Mouse (Mus musculus) MEL (cell line): Measurements from ENCODE around the gene Psmc3. TPM values are rescaled to one million over a fixed set of nuclear protein-coding genes. Genes with fewer than 3 reads are reported as not detected.

Source experiments
- DNase-seq: peaks from one replicate; pipeline ENCODE4 v3.0.0; 2011; ENCODE audit warnings: low read depth, low spot score
- H3K27ac ChIP-seq: 2 replicates; pipeline ENCODE4 v1.5.1; 2012; ENCODE audit warnings: low read depth, mild to moderate bottlenecking, control low read depth, low read length, moderate library complexity; ENCODE audit not compliant: control insufficient read depth
- H3K27me3 ChIP-seq, 2 experiments: fragments of 150-350 bp in 1 of 2; sonication (generic) in 1 of 2; 2 replicates each; pipeline ENCODE4 v1.6.1; 2012; ENCODE audit warnings: low read length in 2 of 2, mild to moderate bottlenecking in 2 of 2, improper control_type of control experiment in 1 of 2, moderate library complexity in 1 of 2; ENCODE audit not compliant: insufficient read depth in 2 of 2, control insufficient read depth in 1 of 2
- H3K36me3 ChIP-seq, 2 experiments: 2 replicates each; pipeline ENCODE4 v1.6.1; 2012 to 2014; ENCODE audit warnings: low read length in 2 of 2, improper control_type of control experiment in 1 of 2, inconsistent platforms in 1 of 2, mild to moderate bottlenecking in 1 of 2; ENCODE audit not compliant: insufficient read depth in 2 of 2, control insufficient read depth in 1 of 2
- H3K4me1 ChIP-seq, 2 experiments: fragments of 150-350 bp in 1 of 2; sonication (generic) in 1 of 2; 2 replicates each; pipeline ENCODE4 v1.6.1; 2012; ENCODE audit warnings: low read length in 2 of 2, improper control_type of control experiment in 1 of 2, mild to moderate bottlenecking in 1 of 2; ENCODE audit not compliant: insufficient read depth in 2 of 2, control insufficient read depth in 1 of 2
- H3K4me3 ChIP-seq, 2 experiments: fragments of 150-350 bp in 1 of 2; sonication (generic) in 1 of 2; 2 replicates each; pipeline ENCODE4 v1.5.1; 2012; ENCODE audit warnings: low read depth in 2 of 2, low read length in 2 of 2, mild to moderate bottlenecking in 2 of 2, moderate library complexity in 2 of 2, control low read depth in 1 of 2, improper control_type of control experiment in 1 of 2; ENCODE audit not compliant: control insufficient read depth in 1 of 2, insufficient read depth in 1 of 2
- H3K79me2 ChIP-seq: 2 replicates; pipeline ENCODE4 v1.6.1; 2012; ENCODE audit warnings: mild to moderate bottlenecking, low read length, moderate library complexity; ENCODE audit not compliant: control insufficient read depth, poor library complexity, insufficient read depth
- H3K9ac ChIP-seq: 2 replicates; pipeline ENCODE4 v1.6.1; 2012; ENCODE audit warnings: low read depth, mild to moderate bottlenecking, control low read depth, low read length, moderate library complexity; ENCODE audit not compliant: control insufficient read depth, poor library complexity, severe bottlenecking
- H3K9me3 ChIP-seq: fragments of 150-350 bp; sonication (generic); replicated peaks from 2 replicates; pipeline ENCODE4 v1.6.1; 2012; ENCODE audit warnings: mild to moderate bottlenecking, low read length, improper control_type of control experiment, moderate library complexity; ENCODE audit not compliant: insufficient read depth
- BHLHE40 ChIP-seq: IDR thresholded peaks from 2 replicates; pipeline ENCODE4 v1.6.1; 2012; ENCODE audit warnings: low read depth, mild to moderate bottlenecking, inconsistent platforms, low read length, improper control_type of control experiment, borderline replicate concordance
- CHD1 ChIP-seq: IDR thresholded peaks from 2 replicates; pipeline ENCODE4 v1.6.1; 2012; ENCODE audit warnings: low read depth, mild to moderate bottlenecking, inconsistent platforms, low read length, improper control_type of control experiment
- CHD2 ChIP-seq: IDR thresholded peaks from 2 replicates; pipeline ENCODE4 v1.6.1; 2011; ENCODE audit warnings: low read length, improper control_type of control experiment
- CTCF ChIP-seq, 3 experiments: IDR thresholded peaks in 2 of 3; conservative IDR thresholded peaks in 1 of 3; 2 replicates each; pipeline ENCODE4 v1.5.1; 2011 to 2012; ENCODE audit warnings: low read length in 3 of 3, low read depth in 2 of 3, mild to moderate bottlenecking in 2 of 3, improper control_type of control experiment in 1 of 3, inconsistent platforms in 1 of 3, mixed read lengths in 1 of 3, moderate library complexity in 1 of 3; ENCODE audit not compliant: control insufficient read depth in 1 of 3, insufficient read depth in 1 of 3, poor library complexity in 1 of 3, severe bottlenecking in 1 of 3
- E2F4 ChIP-seq: IDR thresholded peaks from 2 replicates; pipeline ENCODE4 v1.6.1; 2011; ENCODE audit warnings: low read depth, low read length, improper control_type of control experiment, borderline replicate concordance
- ELF1 ChIP-seq: IDR thresholded peaks from 2 replicates; pipeline ENCODE4 v1.6.1; 2014; ENCODE audit warnings: low read depth, mild to moderate bottlenecking, inconsistent platforms, low read length, improper control_type of control experiment, moderate library complexity
- EP300 ChIP-seq, 2 experiments: IDR thresholded peaks; 2 replicates each; pipeline ENCODE4 v1.6.1; 2011; ENCODE audit warnings: improper control_type of control experiment in 2 of 2, low read length in 2 of 2, low read depth in 1 of 2, mild to moderate bottlenecking in 1 of 2
- ETS1 ChIP-seq: IDR thresholded peaks from 2 replicates; pipeline ENCODE4 v1.6.1; 2012; ENCODE audit warnings: low read depth, mild to moderate bottlenecking, inconsistent platforms, low read length, improper control_type of control experiment, moderate library complexity
- GABPA ChIP-seq: IDR thresholded peaks from 2 replicates; pipeline ENCODE4 v1.6.1; 2012; ENCODE audit warnings: low read depth, mild to moderate bottlenecking, inconsistent platforms, low read length, improper control_type of control experiment, moderate library complexity
- GATA1 ChIP-seq: IDR thresholded peaks from 2 replicates; pipeline ENCODE4 v1.6.1; 2011; ENCODE audit warnings: low read depth, low read length, improper control_type of control experiment
- HCFC1 ChIP-seq: IDR thresholded peaks from 2 replicates; pipeline ENCODE4 v1.6.1; 2012; ENCODE audit warnings: low read depth, mild to moderate bottlenecking, inconsistent platforms, low read length, improper control_type of control experiment, moderate library complexity
- JUND ChIP-seq: IDR thresholded peaks from 2 replicates; pipeline ENCODE4 v1.6.1; 2011; ENCODE audit warnings: low read depth, mild to moderate bottlenecking, improper control_type of control experiment, low read length
- KAT2A ChIP-seq: conservative IDR thresholded peaks from 2 replicates; pipeline ENCODE4 v1.6.1; 2012; ENCODE audit warnings: low read depth, low read length, improper control_type of control experiment, inconsistent platforms
- MAX ChIP-seq: IDR thresholded peaks from 2 replicates; pipeline ENCODE4 v1.6.1; 2011; ENCODE audit warnings: low read length, improper control_type of control experiment
- MXI1 ChIP-seq: IDR thresholded peaks from 2 replicates; pipeline ENCODE4 v1.6.1; 2011; ENCODE audit warnings: mild to moderate bottlenecking, low read depth, low read length, improper control_type of control experiment
- MYB ChIP-seq: IDR thresholded peaks from 2 replicates; pipeline ENCODE4 v1.6.1; 2011; ENCODE audit warnings: mild to moderate bottlenecking, low read depth, low read length, improper control_type of control experiment
- NELFE ChIP-seq: IDR thresholded peaks from 2 replicates; pipeline ENCODE4 v1.6.1; 2011; ENCODE audit warnings: low read depth, low read length, improper control_type of control experiment
- NRF1 ChIP-seq: IDR thresholded peaks from 2 replicates; pipeline ENCODE4 v1.6.1; 2014; ENCODE audit warnings: low read depth, mild to moderate bottlenecking, inconsistent platforms, low read length, improper control_type of control experiment, moderate library complexity; ENCODE audit not compliant: poor library complexity, insufficient read depth, severe bottlenecking
- POLR2A ChIP-seq, 2 experiments: IDR thresholded peaks; 2 replicates each; pipeline ENCODE4 v1.6.1; 2011 to 2012; ENCODE audit warnings: low read length in 2 of 2, mild to moderate bottlenecking in 2 of 2, control low read depth in 1 of 2, improper control_type of control experiment in 1 of 2, low read depth in 1 of 2, moderate library complexity in 1 of 2; ENCODE audit not compliant: control insufficient read depth in 1 of 2, insufficient read depth in 1 of 2, poor library complexity in 1 of 2
- POLR2AphosphoS5 ChIP-seq: IDR thresholded peaks from 2 replicates; pipeline ENCODE4 v1.6.1; 2012; ENCODE audit warnings: low read depth, borderline replicate concordance, mild to moderate bottlenecking, inconsistent platforms, low read length, moderate library complexity, mixed read lengths
- RAD21 ChIP-seq: IDR thresholded peaks from 2 replicates; pipeline ENCODE4 v1.6.1; 2011; ENCODE audit warnings: mild to moderate bottlenecking, low read depth, low read length, improper control_type of control experiment
- SIN3A ChIP-seq: IDR thresholded peaks from 2 replicates; pipeline ENCODE4 v1.6.1; 2012; ENCODE audit warnings: low read length, improper control_type of control experiment, inconsistent platforms
- SMC3 ChIP-seq: IDR thresholded peaks from 2 replicates; pipeline ENCODE4 v1.6.1; 2011; ENCODE audit warnings: low read depth, low read length, improper control_type of control experiment
- TAL1 ChIP-seq: IDR thresholded peaks from 2 replicates; pipeline ENCODE4 v1.6.1; 2012; ENCODE audit warnings: mild to moderate bottlenecking, inconsistent platforms, low read length, moderate library complexity, mixed read lengths
- TBP ChIP-seq: IDR thresholded peaks from 2 replicates; pipeline ENCODE4 v1.8.0; 2011; ENCODE audit warnings: low read depth, low read length, improper control_type of control experiment
- TCF12 ChIP-seq: IDR thresholded peaks from 2 replicates; pipeline ENCODE4 v1.6.1; 2014; ENCODE audit warnings: low read depth, mild to moderate bottlenecking, inconsistent platforms, low read length, improper control_type of control experiment, moderate library complexity
- UBTF ChIP-seq: IDR thresholded peaks from 2 replicates; pipeline ENCODE4 v1.6.1; 2012; ENCODE audit warnings: low read depth, mild to moderate bottlenecking, inconsistent platforms, low read length, improper control_type of control experiment, moderate library complexity, borderline replicate concordance; ENCODE audit not compliant: insufficient read depth
- ZMIZ1 ChIP-seq: IDR thresholded peaks from 2 replicates; pipeline ENCODE4 v1.6.1; 2012; ENCODE audit warnings: low read depth, mild to moderate bottlenecking, inconsistent platforms, low read length, improper control_type of control experiment, moderate library complexity
- polyA plus RNA-seq, 2 experiments: library from polyadenylated mRNA; stranded (reverse) in 1 of 2; unstranded in 1 of 2; fragments of >175 nt in 1 of 2; fragments of >200 nt in 1 of 2; gene quantifications; 2 replicates each; pipeline versions ENCODE4 v1.2.1 to v1.2.4; 2012; ENCODE audit warnings: low replicate concordance in 2 of 2, low read depth in 1 of 2; ENCODE audit not compliant: insufficient read length in 2 of 2, insufficient read depth in 1 of 2, missing spikeins in 1 of 2
- total RNA-seq: library from RNA; depleted of rRNA; stranded (reverse); fragments of 300-350 nt; gene quantifications from 2 replicates; pipeline ENCODE4 v1.2.3, GENCODE M21; 2012

Gene Psmc3
- total and polyA plus RNA-seq, 3 experiments = 259 to 1,459 (median 428) TPM

DNA sequence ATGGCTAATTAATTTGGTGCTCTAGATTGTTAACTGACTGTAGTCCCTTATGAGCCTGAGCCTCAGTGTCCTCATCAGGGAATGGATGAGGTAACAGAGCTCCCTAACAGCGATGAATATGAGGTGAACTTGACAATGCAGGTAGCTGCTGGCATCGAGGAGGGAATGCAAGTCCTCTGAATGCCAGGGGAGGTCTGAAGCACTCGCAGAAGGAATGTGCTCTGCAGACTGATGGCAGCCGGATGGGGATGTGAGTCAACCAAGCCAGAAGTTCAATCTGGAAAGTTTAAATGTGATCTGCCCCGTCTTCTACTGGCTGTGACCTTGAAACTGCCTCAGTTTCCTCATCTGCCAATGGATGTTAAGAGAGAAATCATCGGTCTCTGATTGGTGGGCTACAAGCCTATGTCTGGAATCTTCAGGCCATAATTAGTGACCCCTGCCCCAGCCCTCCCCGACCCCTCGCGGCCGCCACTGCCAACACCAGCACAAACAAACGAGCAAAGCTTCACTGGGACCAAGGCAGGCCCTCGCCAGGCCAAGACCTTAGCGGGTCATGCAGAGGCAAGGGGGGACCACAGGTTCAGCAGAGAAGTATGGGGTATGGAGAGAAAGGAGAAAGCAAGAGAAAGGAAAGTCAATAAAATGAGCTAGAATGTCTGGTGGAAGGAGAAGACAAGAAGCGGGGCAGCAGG is 15.6 kb downstream of the Psmc3 start:
- Histone ChIP-seq H3K4me3 (peak overlapping the region; percentile 80 to 90), H3K9ac (peak overlapping the region; percentile 88), H3K9me3 (no peaks in the 10 kb centered on the region), H3K4me1 (peaks cover 0 to 6% of the 10 kb centered on the region in 2 experiments; a peak in 3 of 4 replicates), H3K27ac (peak overlapping the region; percentile 53), H3K79me2 (peaks cover 7% of the 10 kb centered on the region; the same call in 1 of the 2 replicates), H3K27me3 (no peaks in the 10 kb centered on the region), H3K36me3 (peaks cover 0 to 8% of the 10 kb centered on the region in 2 experiments; a peak in 2 of 4 replicates)
- peak; percentile 57 for DNase-seq
- TF ChIP-seq RAD21 (no peak), ETS1 (no peak), POLR2A (IDR thresholded peaks at IDR 0.05; ENCODE audit: control insufficient read depth in 1 of 2, insufficient read depth in 1 of 2, low read depth in 1 of 2, low read length in 2 of 2, poor library complexity in 1 of 2) (no peak), SMC3 (no peak), NELFE (no peak), TAL1 (no peak), ZMIZ1 (no peak), SIN3A (no peak), EP300 (IDR thresholded peaks at IDR 0.05; ENCODE audit: low read depth in 1 of 2, low read length in 2 of 2) (no peak), POLR2AphosphoS5 (no peak)

DNA sequence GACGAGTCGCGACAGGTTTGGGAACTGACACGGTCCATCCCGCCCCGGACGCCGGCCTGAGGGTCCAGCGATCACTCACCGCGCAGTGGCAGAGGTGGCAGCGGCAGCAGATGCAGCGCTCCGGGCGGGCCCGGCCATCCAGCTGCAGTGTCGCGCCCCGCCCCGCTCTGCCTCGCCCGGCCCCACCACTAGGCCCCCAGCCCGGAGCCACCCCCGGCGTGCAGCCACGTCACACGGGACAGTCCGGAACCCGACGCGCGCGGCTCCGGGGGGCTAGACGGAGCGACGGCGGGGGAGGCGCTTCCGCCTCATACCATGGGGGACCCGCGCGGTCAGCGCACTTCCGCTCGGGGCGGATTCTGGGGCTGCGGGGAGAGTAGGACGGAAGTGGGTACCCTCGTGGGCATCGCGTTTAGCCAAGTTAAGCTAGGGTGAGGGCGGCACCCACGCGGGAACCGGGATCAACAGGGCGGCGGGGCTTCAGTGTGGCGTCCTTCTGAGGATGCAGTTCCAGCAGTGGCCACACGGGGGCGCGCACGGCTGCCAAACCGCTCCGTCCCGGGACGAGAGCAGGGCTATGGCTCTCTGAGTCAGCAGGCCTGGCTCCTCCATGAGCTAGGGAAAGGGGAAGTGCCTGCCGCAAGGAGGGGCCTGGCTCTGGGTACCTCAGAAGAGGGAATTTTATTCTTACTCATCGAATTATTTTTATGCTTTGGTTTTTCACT is 16.4 kb downstream of the Psmc3 start, which contains the start of gene Slc39a13:
TSS of gene Slc39a13 (minus strand) at position 342 of the 725 bp plus-strand sequence.
- peak; percentile 98 for DNase-seq
- TF ChIP-seq ZMIZ1 = no peak
- no peak for TF ChIP-seq NRF1
- TF ChIP-seq GATA1 = no peak
- TF ChIP-seq KAT2A = no peak; the same call in 1 of the 2 replicates
- no peak for TF ChIP-seq UBTF
- peak; percentile 92 for TF ChIP-seq SIN3A
- TF ChIP-seq ELF1 = peak; percentile 88
- peak; percentile 21 to 52; a peak in 1 of 4 replicates for TF ChIP-seq EP300 (IDR thresholded peaks at IDR 0.05; ENCODE audit: low read depth in 1 of 2, low read length in 2 of 2)
- TF ChIP-seq JUND = no peak
- peak; percentile 53 for TF ChIP-seq NELFE
- peak; percentile 65; the same call in 1 of the 2 replicates for TF ChIP-seq TCF12
- TF ChIP-seq BHLHE40 = no peak; the same call in 1 of the 2 replicates
- TF ChIP-seq POLR2A (IDR thresholded peaks at IDR 0.05; ENCODE audit: control insufficient read depth in 1 of 2, insufficient read depth in 1 of 2, low read depth in 1 of 2, low read length in 2 of 2, poor library complexity in 1 of 2) = peak in 1 of 2 experiments; percentile 65; a peak in 2 of 4 replicates
- peak; percentile 81 to 99 (median 95); a peak in 5 of 6 replicates for TF ChIP-seq CTCF (IDR thresholded peaks at IDR 0.05 in 2 of 3, conservative IDR thresholded peaks at IDR 0.05 in 1 of 3; ENCODE audit: control insufficient read depth in 1 of 3, insufficient read depth in 1 of 3, low read depth in 2 of 3, low read length in 3 of 3, poor library complexity in 1 of 3, severe bottlenecking in 1 of 3)
- TF ChIP-seq ETS1 = peak; percentile 52
- no peak for TF ChIP-seq MYB
- no peak for TF ChIP-seq GABPA
- TF ChIP-seq HCFC1 = peak; percentile 97
- peak; percentile 88 for TF ChIP-seq MXI1
- TF ChIP-seq TBP = peak; percentile 73
- TF ChIP-seq MAX = no peak
- TF ChIP-seq E2F4 = no peak
- TF ChIP-seq POLR2AphosphoS5 = no peak
- TF ChIP-seq RAD21 = peak; percentile 89
- TF ChIP-seq CHD2 = no peak
- no peak for TF ChIP-seq CHD1

More for the DNA sequence above, 16.4 kb downstream of the Psmc3 start, which contains the start of gene Slc39a13:
- Histone ChIP-seq H3K36me3 (peaks cover 0 to 8% of the 10 kb centered on the region in 2 experiments; a peak in 2 of 4 replicates), H3K79me2 (peaks cover 7% of the 10 kb centered on the region; the same call in 1 of the 2 replicates), H3K4me3 (peak within 1 kb of the TSS; percentile 80 to 90), H3K4me1 (peaks cover 0 to 6% of the 10 kb centered on the region in 2 experiments; a peak in 3 of 4 replicates), H3K9ac (peak within 1 kb of the TSS; percentile 88), H3K27ac (peak within 1 kb of the TSS; percentile 82), H3K9me3 (no peaks in the 10 kb centered on the region), H3K27me3 (no peaks in the 10 kb centered on the region)
